Mouse (Mus musculus) T-helper 17 cell (primary cell): Measurements from ENCODE around the gene Sult2a2.
"Not testable (repeated sequence)": the region's sequence is repeated elsewhere in the genome, so short reads cannot be mapped to it uniquely, and the experiment has no call there.

Source experiments
- in situ Hi-C, 2 experiments: fragments of 300-600 bp; cut with MboI, MseI; formaldehyde crosslinking; loops; 1 replicate in 1 of 2; 2 replicates in 1 of 2; pipeline ENCODE4 v1.15.1; 2025; ENCODE audit warnings: high pct_unique_total_duplicates in 2 of 2

Sult2a2 gene

DNA sequence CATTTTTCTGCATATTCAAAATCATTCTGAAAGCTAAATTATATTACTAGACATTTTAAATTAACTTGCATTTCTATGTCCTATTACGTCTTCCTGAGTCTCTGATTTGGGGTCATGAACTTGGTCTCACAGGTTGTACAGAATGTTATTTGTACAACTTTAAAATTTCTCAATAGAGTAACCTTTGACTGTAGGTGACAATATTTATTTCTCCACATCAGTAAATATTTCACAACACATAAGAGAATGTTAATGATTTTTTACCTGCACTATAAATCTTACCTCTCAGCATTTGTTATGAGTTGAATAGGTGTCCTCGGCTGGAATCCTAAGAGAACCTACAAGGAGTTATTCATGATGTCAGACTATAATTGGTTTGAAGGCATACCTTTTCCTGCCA is at the start of gene Sult2a2:
Gene Sult2a2, plus strand, starts transcription at position 301 of the 400 bp plus-strand sequence.
- in situ Hi-C loops: not testable (repeated sequence)

GRCm38 (mm10) chr7:13813913-13814312 is 80.6 kb downstream of the Sult2a2 start:
- in situ Hi-C loops: loop anchor here (5.0 kb wide), 2 partner anchors 67 to 543 kb away; no protein-coding TSS in a partner anchor
